Mouse (Mus musculus): ENCODE measurements around the gene Lmbrd1.

GRCm38 (mm10) chr1:24729784-24730183, 51.4 kb downstream of the Lmbrd1 start:
- TF ChIP-seq CTCF (IDR thresholded peaks at IDR 0.05; ENCODE audit: low read depth) (no peak), EP300 (IDR thresholded peaks at IDR 0.05; ENCODE audit: low read depth) (no peak)
